Mouse (Mus musculus) ES-E14 (cell line): Measurements from ENCODE around the gene Impdh2.

ENCODE experiments used
- CHD2 ChIP-seq: IDR thresholded peaks from 2 replicates; pipeline ENCODE4 v1.6.1; 2014; ENCODE audit warnings: mild to moderate bottlenecking, low read depth, low read length, inconsistent platforms
- HCFC1 ChIP-seq: IDR thresholded peaks from 2 replicates; pipeline ENCODE4 v1.6.1; 2012; ENCODE audit warnings: low read length, inconsistent platforms, borderline replicate concordance; ENCODE audit not compliant: insufficient read depth
- MAFK ChIP-seq: IDR thresholded peaks from 2 replicates; pipeline ENCODE4 v1.6.1; 2014; ENCODE audit warnings: mild to moderate bottlenecking, low read depth, low read length, inconsistent platforms; ENCODE audit not compliant: insufficient read depth
- ZC3H11A ChIP-seq: IDR thresholded peaks from 2 replicates; pipeline ENCODE4 v1.6.1; 2012; ENCODE audit warnings: low read depth, mild to moderate bottlenecking, inconsistent platforms, low read length, borderline replicate concordance
- ZNF384 ChIP-seq: IDR thresholded peaks from 2 replicates; pipeline ENCODE4 v1.6.1; 2012; ENCODE audit warnings: low read depth, low read length, inconsistent platforms

DNA sequence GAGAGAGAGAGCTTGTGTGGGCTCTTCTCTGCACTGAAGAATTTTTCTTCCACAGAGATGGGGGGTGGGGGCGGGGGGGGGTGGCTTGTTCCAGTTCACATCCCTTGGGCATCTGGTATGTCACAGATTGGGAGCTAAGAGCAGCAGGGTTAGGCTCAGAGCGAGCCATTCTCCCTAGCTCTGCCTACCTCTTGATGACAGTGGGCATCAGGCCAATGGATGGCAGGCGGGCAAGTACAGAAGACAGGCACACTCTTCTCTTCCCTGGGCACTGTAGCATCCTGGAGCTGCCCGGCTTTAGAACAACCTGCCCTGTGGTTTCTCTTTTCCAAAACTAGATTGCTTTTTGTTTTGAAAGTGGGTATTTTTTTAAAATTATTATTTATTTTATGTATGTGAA is 31.4 kb downstream of the Impdh2 start:
- TF ChIP-seq MAFK = no peak
- no peak for TF ChIP-seq CHD2
- no peak for TF ChIP-seq ZC3H11A
- no peak for TF ChIP-seq HCFC1
- TF ChIP-seq ZNF384 = no peak
